Mouse (Mus musculus) forebrain, embryonic 11.5 days (tissue): ENCODE results near the gene Crebrf. TPM values are rescaled to one million over a fixed set of nuclear protein-coding genes. Genes with fewer than 3 reads are reported as not detected.

ENCODE experiments used
- ATAC-seq: fragments of 200-750 bp; cut with Nextera tagmentation; replicated peaks from 2 replicates; pipeline ENCODE4 v1.8.0; 2017; ENCODE audit warnings: moderate TSS enrichment; ENCODE audit not compliant: low FRiP score
- DNase-seq: peaks from one replicate; pipeline ENCODE4 v3.0.0-alpha.2; 2017; ENCODE audit warnings: low spot score
- H3K27ac ChIP-seq: fragments of 300-500 bp; sonication (generic); 2 replicates; pipeline ENCODE4 v1.5.1; 2014; ENCODE audit warnings: low read depth, low read length
- H3K27me3 ChIP-seq: fragments of 300-500 bp; sonication (generic); 2 replicates; pipeline ENCODE4 v1.6.1; 2014; ENCODE audit warnings: mild to moderate bottlenecking, low read length, mixed read lengths; ENCODE audit not compliant: control insufficient read depth, insufficient read depth
- H3K36me3 ChIP-seq: fragments of 300-500 bp; sonication (generic); 2 replicates; pipeline ENCODE4 v1.6.1; 2014; ENCODE audit warnings: mild to moderate bottlenecking, low read length, moderate library complexity, mixed read lengths; ENCODE audit not compliant: control insufficient read depth, insufficient read depth
- H3K4me1 ChIP-seq: fragments of 300-500 bp; sonication (generic); replicated peaks from 2 replicates; pipeline ENCODE4 v1.6.1; 2014; ENCODE audit warnings: low read length, mixed read lengths; ENCODE audit not compliant: control insufficient read depth, insufficient read depth
- H3K4me2 ChIP-seq: fragments of 300-500 bp; sonication (generic); 2 replicates; pipeline ENCODE4 v1.6.1; 2014; ENCODE audit warnings: low read depth, mild to moderate bottlenecking, low read length, moderate library complexity, mixed read lengths; ENCODE audit not compliant: severe bottlenecking
- H3K4me3 ChIP-seq: fragments of 300-500 bp; sonication (generic); 2 replicates; pipeline ENCODE4 v1.5.1; 2014; ENCODE audit warnings: low read depth, low read length
- H3K9ac ChIP-seq: fragments of 300-500 bp; sonication (generic); 2 replicates; pipeline ENCODE4 v1.6.1; 2014; ENCODE audit warnings: low read length
- H3K9me3 ChIP-seq: fragments of 300-500 bp; sonication (generic); 2 replicates; pipeline ENCODE4 v1.6.1; 2016; ENCODE audit warnings: low read length, mixed read lengths; ENCODE audit not compliant: control insufficient read depth
- WGBS: fragments of 180-500 bp; shearing (Covaris S2); extraction: QIAGEN DNeasy Blood & Tissue Kit; methylation state at CpG from one replicate; pipeline ENCODE4 v1.1.7; 2014; 5-methylcytosine and 5-hydroxymethylcytosine counted together
- polyA plus RNA-seq: library from polyadenylated mRNA; unstranded; fragments of >200 nt; fragmentation: Nextera tagmentation; extraction: Ambion mirVana; gene quantifications from 2 replicates; pipeline ENCODE4 v1.2.1, GENCODE M21; 2014

Gene Crebrf
- polyA plus RNA-seq, 1 experiment from 2014 or later: 2.8 TPM

DNA sequence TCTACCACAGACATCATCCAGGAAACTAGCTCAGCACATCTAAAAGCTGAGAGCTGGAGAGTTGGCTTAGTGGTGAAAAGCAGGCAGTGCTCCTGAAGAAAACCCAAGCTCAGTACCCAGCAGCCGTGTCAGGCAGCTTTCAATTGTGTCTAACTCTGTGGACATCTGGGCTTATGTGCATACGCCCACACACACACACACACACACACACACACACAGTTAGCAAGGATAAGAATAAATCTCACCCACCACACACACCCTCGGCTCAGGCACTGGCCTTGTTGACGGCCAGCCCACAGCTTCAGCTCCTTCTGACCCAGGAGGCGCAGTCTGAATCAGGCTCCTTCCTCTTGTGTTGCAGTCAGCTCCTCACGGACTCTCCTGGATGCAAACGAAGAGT, 76.1 kb downstream of the Crebrf start:
- ATAC-seq (no peak), DNase-seq (peak; percentile 31)
- Histone ChIP-seq H3K27me3 (no peaks in the 10 kb centered on the region), H3K4me1 (no peaks in the 10 kb centered on the region), H3K27ac (no peak overlapping the region), H3K36me3 (peaks cover 12% of the 10 kb centered on the region; the same call in 1 of the 2 replicates), H3K4me3 (no peak overlapping the region), H3K9ac (no peak overlapping the region), H3K9me3 (no peaks in the 10 kb centered on the region), H3K4me2 (no peak overlapping the region)
- 90% methylated on average over 7 of the region's 7 CpGs for WGBS

DNA sequence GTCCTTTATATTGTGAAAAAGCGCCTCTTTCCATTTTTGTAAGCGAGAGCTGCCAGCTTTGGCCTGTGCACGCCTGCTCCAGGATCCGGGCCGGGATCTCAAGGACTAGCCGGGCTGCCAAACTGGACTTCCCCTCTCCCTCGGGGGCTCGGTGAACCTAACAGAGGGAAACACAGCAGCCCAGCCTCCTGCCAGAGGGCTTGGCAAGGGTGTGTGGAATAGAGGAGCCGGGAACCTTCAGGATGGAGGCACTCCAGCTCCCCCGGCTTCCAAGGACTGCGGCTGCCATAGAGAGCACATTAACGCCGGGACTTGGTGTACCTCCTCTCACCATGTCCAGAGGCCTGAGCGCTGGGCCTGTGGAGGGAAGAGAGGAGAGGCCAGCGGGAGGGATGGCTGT, 76.6 kb downstream of the Crebrf start:
- DNase-seq (peak; percentile 40), ATAC-seq (no peak)
- Histone ChIP-seq H3K27ac (no peak overlapping the region), H3K4me3 (no peak overlapping the region), H3K9ac (no peak overlapping the region), H3K4me1 (no peaks in the 10 kb centered on the region), H3K9me3 (no peaks in the 10 kb centered on the region), H3K4me2 (no peak overlapping the region), H3K36me3 (peaks cover 12% of the 10 kb centered on the region; the same call in 1 of the 2 replicates), H3K27me3 (no peaks in the 10 kb centered on the region)
- 90% methylated on average over 15 of the region's 15 CpGs for WGBS

DNA sequence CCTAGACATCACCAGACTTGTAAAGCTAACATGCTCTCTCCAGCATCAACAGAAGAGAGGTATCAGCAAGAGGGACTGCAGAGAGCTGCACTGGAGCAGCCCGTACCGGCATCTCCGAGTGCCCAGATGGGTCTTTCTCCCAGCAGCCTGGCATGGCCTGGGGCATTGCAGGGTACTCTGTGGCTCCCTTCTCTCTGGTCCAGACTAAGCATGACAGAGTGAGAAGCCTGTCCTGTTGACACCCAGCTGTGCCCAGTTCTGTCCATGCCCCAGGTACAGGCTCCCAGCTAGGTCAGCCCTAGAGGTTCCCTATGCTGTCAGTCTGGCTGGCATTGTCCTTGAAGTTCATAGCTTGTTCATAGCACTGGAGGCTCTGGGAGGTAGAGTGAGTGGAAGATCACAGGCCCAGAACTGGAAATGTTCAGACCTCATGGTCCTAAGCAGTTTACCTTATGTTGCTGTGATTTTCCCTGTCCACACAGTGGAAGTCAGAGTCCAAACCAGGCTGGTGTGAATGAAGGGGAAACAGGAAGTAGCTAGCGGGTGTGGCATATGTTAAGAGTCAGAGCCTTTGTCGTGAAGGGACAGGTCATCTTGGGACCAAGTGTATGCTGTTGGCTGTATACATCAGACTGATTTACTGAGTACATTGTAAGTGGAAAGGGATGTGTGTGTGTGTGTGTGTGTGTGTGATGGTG, 77.8 kb downstream of the Crebrf start:
- DNase-seq (peak; percentile 51), ATAC-seq (no peak)
- no peaks in the 10 kb centered on the region for H3K9me3 ChIP-seq
- H3K9ac ChIP-seq: no peak overlapping the region
- 87% methylated on average over 5 of the region's 5 CpGs for WGBS
- no peak overlapping the region for H3K4me2 ChIP-seq
- H3K27ac ChIP-seq: no peak overlapping the region
- H3K4me1 ChIP-seq: no peaks in the 10 kb centered on the region
- no peaks in the 10 kb centered on the region for H3K27me3 ChIP-seq
- peaks cover 12% of the 10 kb centered on the region; the same call in 1 of the 2 replicates for H3K36me3 ChIP-seq
- H3K4me3 ChIP-seq: no peak overlapping the region

DNA sequence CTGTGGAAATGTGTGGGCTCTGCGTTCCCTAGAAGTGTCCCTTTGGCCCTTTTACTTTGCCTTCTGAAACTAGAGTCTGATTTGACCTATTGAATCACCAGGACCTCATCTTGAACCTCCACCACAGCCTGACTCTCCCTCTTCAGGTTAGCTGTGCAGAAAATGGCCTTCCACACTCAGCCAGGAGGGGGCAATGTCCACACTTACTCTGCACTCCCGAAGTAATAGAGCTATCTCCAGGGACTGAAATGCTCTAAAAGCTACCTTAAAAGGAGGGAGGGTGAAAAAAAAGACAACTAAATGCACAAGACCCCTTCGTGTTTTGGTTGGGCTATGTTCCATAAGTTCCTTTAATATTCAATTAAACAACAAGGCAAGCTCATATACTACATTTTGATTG, 79.3 kb downstream of the Crebrf start:
- no peak for ATAC-seq
- WGBS: 23% methylated on average over 3 of the region's 3 CpGs
- peak; percentile 67 for DNase-seq

DNA sequence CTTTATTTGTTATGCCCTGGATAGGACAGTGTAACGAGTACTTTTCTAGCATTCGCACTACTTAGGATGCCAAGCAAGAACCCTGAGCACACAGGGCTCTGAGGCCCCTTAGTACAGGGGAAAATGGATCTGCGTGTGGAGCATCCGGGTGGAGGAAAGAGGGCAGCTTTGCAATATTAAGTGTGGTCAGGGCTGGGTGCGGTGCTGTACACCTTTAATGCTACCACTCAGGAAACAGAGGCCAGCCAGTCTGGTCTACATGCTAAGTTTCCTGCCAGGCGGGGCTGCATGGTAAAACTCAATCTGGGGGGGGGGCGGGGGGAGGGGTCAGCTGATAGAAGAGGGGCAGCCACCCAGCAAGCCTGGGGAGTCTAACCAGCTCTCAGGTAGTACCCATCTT, 79.9 kb downstream of the Crebrf start:
- ATAC-seq: no peak
- no peak overlapping the region for H3K4me2 ChIP-seq
- no peak overlapping the region for H3K27ac ChIP-seq
- WGBS: 78% methylated on average over 7 of the region's 7 CpGs
- no peaks in the 10 kb centered on the region for H3K4me1 ChIP-seq
- H3K36me3 ChIP-seq: peaks cover 12% of the 10 kb centered on the region; the same call in 1 of the 2 replicates
- H3K4me3 ChIP-seq: no peak overlapping the region
- H3K9me3 ChIP-seq: no peaks in the 10 kb centered on the region
- no peaks in the 10 kb centered on the region for H3K27me3 ChIP-seq
- peak; percentile 19 for DNase-seq
- no peak overlapping the region for H3K9ac ChIP-seq

More for the DNA sequence above, 79.3 kb downstream of the Crebrf start:
- Histone ChIP-seq H3K4me2 (no peak overlapping the region), H3K27me3 (no peaks in the 10 kb centered on the region), H3K9me3 (no peaks in the 10 kb centered on the region), H3K4me3 (no peak overlapping the region), H3K9ac (no peak overlapping the region), H3K27ac (no peak overlapping the region), H3K4me1 (no peaks in the 10 kb centered on the region), H3K36me3 (peaks cover 12% of the 10 kb centered on the region; the same call in 1 of the 2 replicates)

DNA sequence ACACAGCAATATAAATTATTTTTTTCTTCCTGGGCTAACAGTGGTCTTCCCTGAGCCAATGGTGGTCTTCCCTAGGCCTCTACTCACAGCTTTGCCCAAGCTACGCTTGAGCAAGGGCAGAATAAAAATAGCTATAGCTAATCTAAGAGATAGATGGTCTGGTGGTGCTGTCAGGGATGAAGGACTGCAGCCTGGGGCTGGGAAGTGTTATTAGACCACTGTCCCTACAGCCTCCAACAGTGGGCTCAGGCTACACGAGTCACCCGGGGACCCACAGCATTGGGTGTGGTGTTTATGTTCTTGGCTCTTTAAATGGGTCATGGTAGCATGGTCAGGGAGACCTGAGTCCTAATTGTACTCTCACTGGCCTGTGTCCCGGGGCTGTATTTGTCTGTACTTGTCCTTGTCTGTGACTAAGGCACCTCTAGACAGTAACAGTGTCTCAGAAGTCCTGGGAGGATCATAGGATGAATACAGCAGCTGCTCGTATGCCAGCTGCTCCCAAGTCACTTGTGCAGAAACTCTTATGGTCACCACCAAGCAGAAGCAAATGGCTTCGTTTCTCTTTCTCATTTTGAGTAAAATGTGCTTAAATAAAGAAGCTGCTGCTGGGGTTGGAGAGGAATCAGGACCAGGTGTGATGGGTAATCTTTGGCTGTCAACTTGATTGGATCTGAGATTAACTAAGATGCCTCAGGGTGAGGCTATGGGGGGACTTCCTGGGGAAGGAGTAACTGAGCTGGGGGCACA, 82.1 kb downstream of the Crebrf start:
- no peak overlapping the region for H3K27ac ChIP-seq
- no peak overlapping the region for H3K9ac ChIP-seq
- DNase-seq (peak; percentile 16), ATAC-seq (no peak)
- no peaks in the 10 kb centered on the region for H3K4me1 ChIP-seq
- H3K27me3 ChIP-seq: no peaks in the 10 kb centered on the region
- 79% methylated on average over 6 of the region's 6 CpGs for WGBS
- H3K36me3 ChIP-seq: peaks cover 3% of the 10 kb centered on the region; the same call in 1 of the 2 replicates
- no peaks in the 10 kb centered on the region for H3K9me3 ChIP-seq
- no peak overlapping the region for H3K4me3 ChIP-seq
- H3K4me2 ChIP-seq: no peak overlapping the region

DNA sequence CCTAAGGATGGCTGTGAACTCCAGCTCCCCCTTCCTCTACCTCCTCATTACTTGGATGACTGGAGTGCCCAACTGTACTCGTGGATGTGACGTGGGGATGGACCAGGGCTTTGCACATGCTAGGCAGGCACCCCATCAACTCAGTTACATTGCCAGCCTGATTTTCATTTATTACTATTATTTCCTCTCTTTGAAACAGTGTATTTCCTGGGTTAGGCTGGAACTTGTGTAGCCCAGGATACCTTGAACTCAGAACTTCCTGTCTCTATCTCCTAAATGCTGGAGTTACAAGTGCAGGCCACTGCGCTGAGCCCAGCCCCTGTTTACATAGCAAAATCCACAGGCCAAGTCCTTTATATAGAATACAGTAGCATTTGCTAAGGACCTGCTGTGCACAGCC, 87.4 kb downstream of the Crebrf start:
- 86% methylated on average over 3 of the region's 3 CpGs for WGBS
- Histone ChIP-seq H3K4me2 (no peak overlapping the region), H3K36me3 (no peaks in the 10 kb centered on the region), H3K9me3 (no peaks in the 10 kb centered on the region), H3K27ac (no peak overlapping the region), H3K4me1 (no peaks in the 10 kb centered on the region), H3K4me3 (no peak overlapping the region), H3K9ac (no peak overlapping the region), H3K27me3 (no peaks in the 10 kb centered on the region)
- DNase-seq: peak; percentile 13
- no peak for ATAC-seq

DNA sequence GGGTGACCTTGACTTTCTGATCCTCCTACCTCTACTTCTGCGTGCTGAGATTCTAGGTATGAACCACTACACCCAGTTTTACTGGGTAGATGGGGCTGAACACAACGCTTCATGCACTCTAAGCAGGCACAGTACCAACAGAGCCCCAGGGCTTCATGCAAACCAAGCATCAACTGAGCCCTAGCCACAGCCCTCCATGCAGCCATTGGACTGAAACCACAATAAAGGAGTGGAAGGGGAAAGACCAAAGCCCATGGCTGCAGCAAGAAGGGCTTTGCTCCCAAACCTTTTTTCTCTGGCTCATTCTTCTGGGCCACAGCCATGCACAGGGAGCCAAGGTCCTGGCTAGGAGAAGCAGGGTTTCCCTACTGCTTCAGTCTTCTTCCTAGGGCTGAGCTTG, 97.2 kb downstream of the Crebrf start:
- Histone ChIP-seq H3K4me3 (no peak overlapping the region), H3K9me3 (no peaks in the 10 kb centered on the region), H3K36me3 (no peaks in the 10 kb centered on the region), H3K9ac (no peak overlapping the region), H3K4me1 (no peaks in the 10 kb centered on the region), H3K27ac (no peak overlapping the region), H3K27me3 (no peaks in the 10 kb centered on the region), H3K4me2 (no peak overlapping the region)
- WGBS: 82% methylated on average over 2 of the region's 2 CpGs
- DNase-seq: peak; percentile 28
- ATAC-seq: no peak
